Mouse (Mus musculus) CH12.LX (cell line): ENCODE measurements at regions not wholly inside any gene's neighbourhood (a gene's known extent, or its start where the extent isn't known, plus 50 kb on each side); places are given as distances from the start of the nearest gene placed in this dataset.

Experiments used
- DNase-seq: peaks from one replicate; pipeline ENCODE4 v3.0.0-alpha.2; 2013; ENCODE audit errors: extremely low read depth
- H3K27ac ChIP-seq: 2 replicates; pipeline ENCODE4 v1.5.1; 2012; ENCODE audit warnings: low read depth, mild to moderate bottlenecking, control low read depth, moderate library complexity; ENCODE audit not compliant: insufficient read depth
- H3K27me3 ChIP-seq: replicated peaks from 2 replicates; pipeline ENCODE3; 2012; ENCODE audit warnings: inconsistent platforms
- H3K36me3 ChIP-seq, 2 experiments: replicated peaks in 1 of 2; 2 replicates each; pipeline versions ENCODE3 to v1.6.1; 2012; ENCODE audit warnings: inconsistent platforms in 1 of 2, low read length in 1 of 2, mild to moderate bottlenecking in 1 of 2, mixed read lengths in 1 of 2, moderate library complexity in 1 of 2; ENCODE audit not compliant: control insufficient read depth in 1 of 2, insufficient read depth in 1 of 2
- H3K4me1 ChIP-seq, 2 experiments: 2 replicates each; pipeline ENCODE4 v1.6.1; 2012; ENCODE audit warnings: inconsistent platforms in 1 of 2, moderate library complexity in 1 of 2; ENCODE audit not compliant: insufficient read depth in 2 of 2, control insufficient read depth in 1 of 2
- H3K4me2 ChIP-seq: 2 replicates; pipeline ENCODE4 v1.6.1; 2012; ENCODE audit warnings: low read depth, mild to moderate bottlenecking, control low read depth; ENCODE audit not compliant: poor library complexity, insufficient read depth, severe bottlenecking
- H3K4me3 ChIP-seq, 3 experiments: fragments of 150-350 bp in 1 of 3; sonication (generic) in 1 of 3; replicated peaks in 1 of 3; 2 replicates each; pipeline versions ENCODE3 to v1.5.1; 2011 to 2012; ENCODE audit warnings: low read depth in 2 of 3, low read length in 2 of 3, mild to moderate bottlenecking in 2 of 3, moderate library complexity in 2 of 3, control low read depth in 1 of 3, improper control_type of control experiment in 1 of 3, inconsistent platforms in 1 of 3, mixed read lengths in 1 of 3; ENCODE audit not compliant: poor library complexity in 1 of 3
- H3K79me2 ChIP-seq: replicated peaks from 2 replicates; pipeline ENCODE4 v1.6.1; 2012; ENCODE audit warnings: mild to moderate bottlenecking, moderate library complexity; ENCODE audit not compliant: control insufficient read depth, poor library complexity, insufficient read depth, severe bottlenecking; ENCODE audit errors: extremely low read depth
- H3K9ac ChIP-seq: 2 replicates; pipeline ENCODE4 v1.6.1; 2012; ENCODE audit warnings: low read depth, mild to moderate bottlenecking, control low read depth, moderate library complexity; ENCODE audit not compliant: insufficient read depth
- H3K9me3 ChIP-seq: replicated peaks from 2 replicates; pipeline ENCODE3; 2012; ENCODE audit warnings: low read length, inconsistent platforms, mixed read lengths
- E2F4 ChIP-seq: IDR thresholded peaks from 2 replicates; pipeline ENCODE4 v1.6.1; 2011; ENCODE audit warnings: low read depth, low read length, improper control_type of control experiment; ENCODE audit not compliant: insufficient replicate concordance
- GABPA ChIP-seq: IDR thresholded peaks from 2 replicates; pipeline ENCODE4 v1.6.1; 2012; ENCODE audit warnings: low read depth, low read length, improper control_type of control experiment, inconsistent platforms; ENCODE audit not compliant: insufficient replicate concordance
- JUND ChIP-seq: conservative IDR thresholded peaks from 2 replicates; pipeline ENCODE4 v1.6.1; 2011; ENCODE audit warnings: low read depth, low read length, improper control_type of control experiment
- KAT2A ChIP-seq: IDR thresholded peaks from 2 replicates; pipeline ENCODE4 v1.6.1; 2012; ENCODE audit warnings: low read length, improper control_type of control experiment, inconsistent platforms; ENCODE audit not compliant: insufficient replicate concordance
- MAZ ChIP-seq: IDR thresholded peaks from 2 replicates; pipeline ENCODE4 v1.6.1; 2012; ENCODE audit warnings: low read depth, mild to moderate bottlenecking, inconsistent platforms, low read length, improper control_type of control experiment, moderate library complexity
- MYC ChIP-seq: IDR thresholded peaks from 2 replicates; pipeline ENCODE4 v1.6.1; 2011; ENCODE audit warnings: low read depth, mild to moderate bottlenecking, improper control_type of control experiment, low read length
- NELFE ChIP-seq: IDR thresholded peaks from 2 replicates; pipeline ENCODE4 v1.6.1; 2011; ENCODE audit warnings: low read depth, low read length, improper control_type of control experiment
- PAX5 ChIP-seq: IDR thresholded peaks from 2 replicates; pipeline ENCODE4 v1.6.1; 2012; ENCODE audit warnings: low read length, inconsistent platforms, mixed read lengths
- POLR2AphosphoS2 ChIP-seq: IDR thresholded peaks from 2 replicates; pipeline ENCODE4 v1.6.1; 2011; ENCODE audit warnings: low read depth, low read length, improper control_type of control experiment
- RAD21 ChIP-seq: IDR thresholded peaks from 2 replicates; pipeline ENCODE4 v1.6.1; 2011; ENCODE audit warnings: low read depth, mild to moderate bottlenecking, low read length, improper control_type of control experiment, moderate library complexity
- RCOR1 ChIP-seq: conservative IDR thresholded peaks from 2 replicates; pipeline ENCODE4 v1.6.1; 2012; ENCODE audit warnings: low read depth, mild to moderate bottlenecking, inconsistent platforms, low read length, improper control_type of control experiment
- USF1 ChIP-seq: IDR thresholded peaks from 2 replicates; pipeline ENCODE4 v1.6.1; 2014; ENCODE audit warnings: low read depth, mild to moderate bottlenecking, inconsistent platforms, low read length, improper control_type of control experiment
- USF2 ChIP-seq: conservative IDR thresholded peaks from 2 replicates; pipeline ENCODE4 v1.6.1; 2011; ENCODE audit warnings: low read depth, low read length, improper control_type of control experiment
- ZC3H11A ChIP-seq: IDR thresholded peaks from 2 replicates; pipeline ENCODE4 v1.6.1; 2012; ENCODE audit warnings: low read depth, mild to moderate bottlenecking, inconsistent platforms, low read length, improper control_type of control experiment
- dilution Hi-C: fragments of 300-500 bp; cut with MboI; formaldehyde crosslinking; loops from 2 replicates; pipeline ENCODE4 v1.14.3; 2020; ENCODE audit warnings: low sequenced_read_pairs; ENCODE audit not compliant: extremely low pct_unique_long_range_greater_than_20kb, extremely low pct_ligation_motif_present
- in situ Hi-C: fragments of 300-500 bp; cut with MboI; formaldehyde crosslinking; loops from 3 replicates; pipeline ENCODE4 v1.14.3; 2019; ENCODE audit warnings: low sequenced_read_pairs, low pct_ligation_motif_present, low pct_unique_long_range_greater_than_20kb, mixed read lengths

GRCm38 (mm10) chrX:21801834-21802233 is 56.9 kb upstream of the Gm28269 start:
- H3K27me3 ChIP-seq, result no peaks in the 10 kb centered on the region
- TF ChIP-seq RCOR1, result no peak
- no peak for TF ChIP-seq MYC
- no peak for TF ChIP-seq ZC3H11A
- no peak for TF ChIP-seq PAX5
- no peak for TF ChIP-seq MAZ
- no peak for TF ChIP-seq USF1
- no peak for TF ChIP-seq RAD21
- TF ChIP-seq E2F4, result no peak
- TF ChIP-seq NELFE, result no peak
- no peak for TF ChIP-seq POLR2AphosphoS2
- TF ChIP-seq KAT2A, result no peak
- no peak for TF ChIP-seq JUND
- no peak for TF ChIP-seq GABPA
- no peak for TF ChIP-seq USF2
- DNase-seq, result no peak
- no peak overlapping the region for H3K4me3 ChIP-seq
- dilution Hi-C loops, result no loop called here
- H3K9me3 ChIP-seq, result no peaks in the 10 kb centered on the region
- no peak overlapping the region for H3K4me2 ChIP-seq
- no peaks in the 10 kb centered on the region for H3K4me1 ChIP-seq
- H3K9ac ChIP-seq, result no peak overlapping the region
- no peak overlapping the region for H3K27ac ChIP-seq
- in situ Hi-C loops, result no loop called here
- no peaks in the 10 kb centered on the region for H3K36me3 ChIP-seq
- no peaks in the 10 kb centered on the region for H3K79me2 ChIP-seq
